Mouse (Mus musculus): ENCODE data around the gene Zfp429. TPM values are rescaled to one million over a fixed set of nuclear protein-coding genes. Genes with fewer than 3 reads are reported as not detected.
"Not testable (repeated sequence)": the region's sequence is repeated elsewhere in the genome, so short reads cannot be mapped to it uniquely, and the experiment has no call there.

The Zfp429 gene
- 4.4 and 5.3 TPM in 2 replicates for polyA plus RNA-seq (2015; fragmentation: Nextera tagmentation; extraction: Ambion mirVana)

GRCm38 (mm10) chr13:67399183-67399903 is at the start of gene Zfp429:
TSS of gene Zfp429 (minus strand) at chr13:67399819.
- not testable (repeated sequence) for H3K36me3 ChIP-seq (ENCODE audit: control insufficient read depth, insufficient read depth); H3K4me1 ChIP-seq (replicated peaks; ENCODE audit: control insufficient read depth, insufficient read depth, low read length); H3K27ac ChIP-seq (ENCODE audit: low read length); H3K9me3 ChIP-seq (ENCODE audit: control insufficient read depth, low read length); H3K27me3 ChIP-seq (replicated peaks; ENCODE audit: control insufficient read depth, insufficient read depth, low read length)
- peak within 1 kb of the TSS; percentile 56 for H3K4me3 ChIP-seq (replicated peaks; ENCODE audit: low read length)
- peak within 1 kb of the TSS; percentile 55 for H3K4me2 ChIP-seq (ENCODE audit: low read length)
- peak; percentile 97 for ATAC-seq
- 2% methylated on average over 14 of the region's 16 CpGs for WGBS
- peak within 1 kb of the TSS; percentile 55 for H3K9ac ChIP-seq (replicated peaks; ENCODE audit: low read depth, low read length)

- WGBS = 67% methylated on average over 1 of the region's 3 CpGs
- H3K9ac ChIP-seq (replicated peaks; ENCODE audit: low read depth, low read length); H3K27ac ChIP-seq (ENCODE audit: low read length); H3K4me2 ChIP-seq (ENCODE audit: low read length); H3K4me3 ChIP-seq (replicated peaks; ENCODE audit: low read length); H3K9me3 ChIP-seq (ENCODE audit: control insufficient read depth, low read length); H3K36me3 ChIP-seq (ENCODE audit: control insufficient read depth, insufficient read depth); H3K4me1 ChIP-seq (replicated peaks; ENCODE audit: control insufficient read depth, insufficient read depth, low read length); H3K27me3 ChIP-seq (replicated peaks; ENCODE audit: control insufficient read depth, insufficient read depth, low read length); ATAC-seq: not testable (repeated sequence)
These were observed 37.5 kb upstream of the Zfp429 start for GRCm38 (mm10) chr13:67437095-67437494.

- no peak overlapping the region for H3K9ac ChIP-seq (replicated peaks; ENCODE audit: low read depth, low read length)
- H3K9me3 ChIP-seq (ENCODE audit: control insufficient read depth, low read length) = no peaks in the 10 kb centered on the region
- no peaks in the 10 kb centered on the region for H3K4me1 ChIP-seq (replicated peaks; ENCODE audit: control insufficient read depth, insufficient read depth, low read length)
- no peaks in the 10 kb centered on the region for H3K27me3 ChIP-seq (replicated peaks; ENCODE audit: control insufficient read depth, insufficient read depth, low read length)
- ATAC-seq = no peak
- H3K4me3 ChIP-seq (replicated peaks; ENCODE audit: low read length) = no peak overlapping the region
- WGBS = 68% methylated on average over 3 of the region's 3 CpGs
- H3K4me2 ChIP-seq (ENCODE audit: low read length) = no peak overlapping the region
- no peaks in the 10 kb centered on the region for H3K36me3 ChIP-seq (ENCODE audit: control insufficient read depth, insufficient read depth)
- no peak overlapping the region for H3K27ac ChIP-seq (ENCODE audit: low read length)
These were observed 28.5 kb upstream of the Zfp429 start for GRCm38 (mm10) chr13:67428116-67428515.

GRCm38 (mm10) chr13:67425699-67426098 is 26.1 kb upstream of the Zfp429 start:
- H3K9ac ChIP-seq (replicated peaks; ENCODE audit: low read depth, low read length); H3K4me2 ChIP-seq (ENCODE audit: low read length); H3K27me3 ChIP-seq (replicated peaks; ENCODE audit: control insufficient read depth, insufficient read depth, low read length): not testable (repeated sequence)

GRCm38 (mm10) chr13:67422532-67422931 is 22.9 kb upstream of the Zfp429 start:
- not testable (repeated sequence) for H3K4me2 ChIP-seq (ENCODE audit: low read length); H3K27ac ChIP-seq (ENCODE audit: low read length); H3K4me3 ChIP-seq (replicated peaks; ENCODE audit: low read length); H3K4me1 ChIP-seq (replicated peaks; ENCODE audit: control insufficient read depth, insufficient read depth, low read length); H3K9me3 ChIP-seq (ENCODE audit: control insufficient read depth, low read length); H3K27me3 ChIP-seq (replicated peaks; ENCODE audit: control insufficient read depth, insufficient read depth, low read length); ATAC-seq; H3K36me3 ChIP-seq (ENCODE audit: control insufficient read depth, insufficient read depth); H3K9ac ChIP-seq (replicated peaks; ENCODE audit: low read depth, low read length)
- WGBS = 83% methylated on average over 2 of the region's 2 CpGs

More at GRCm38 (mm10) chr13:67425699-67426098, 26.1 kb upstream of the Zfp429 start:
- H3K4me1 ChIP-seq (replicated peaks; ENCODE audit: control insufficient read depth, insufficient read depth, low read length); H3K4me3 ChIP-seq (replicated peaks; ENCODE audit: low read length); H3K9me3 ChIP-seq (ENCODE audit: control insufficient read depth, low read length); H3K36me3 ChIP-seq (ENCODE audit: control insufficient read depth, insufficient read depth); ATAC-seq; H3K27ac ChIP-seq (ENCODE audit: low read length): not testable (repeated sequence)

- 2% methylated on average over 22 of the region's 22 CpGs for WGBS
- peak within 1 kb of the TSS; percentile 89 for H3K4me2 ChIP-seq (ENCODE audit: low read length)
- peaks cover 6% of the 10 kb centered on the region for H3K4me1 ChIP-seq (replicated peaks; ENCODE audit: control insufficient read depth, insufficient read depth, low read length)
- ATAC-seq = peak; percentile 85
- no peak within 1 kb of the TSS for H3K27ac ChIP-seq (ENCODE audit: low read length)
- peak within 1 kb of the TSS; percentile 63 for H3K9ac ChIP-seq (replicated peaks; ENCODE audit: low read depth, low read length)
- H3K36me3 ChIP-seq (ENCODE audit: control insufficient read depth, insufficient read depth) = no peaks in the 10 kb centered on the region
- peak within 1 kb of the TSS; percentile 74 for H3K4me3 ChIP-seq (replicated peaks; ENCODE audit: low read length)
- H3K9me3 ChIP-seq (ENCODE audit: control insufficient read depth, low read length) = no peaks in the 10 kb centered on the region
- H3K27me3 ChIP-seq (replicated peaks; ENCODE audit: control insufficient read depth, insufficient read depth, low read length) = no peaks in the 10 kb centered on the region
These were observed 21.7 kb upstream of the Zfp429 start, which contains the start of gene Zfp459 for GRCm38 (mm10) chr13:67421207-67421857. TSS of gene Zfp459 (minus strand) at chr13:67421418.

- no peaks in the 10 kb centered on the region for H3K27me3 ChIP-seq (replicated peaks; ENCODE audit: control insufficient read depth, insufficient read depth, low read length)
- no peak; the same call in 1 of the 2 replicates for ATAC-seq
- H3K9ac ChIP-seq (replicated peaks; ENCODE audit: low read depth, low read length) = peak overlapping the region; percentile 63
- no peak overlapping the region for H3K27ac ChIP-seq (ENCODE audit: low read length)
- H3K36me3 ChIP-seq (ENCODE audit: control insufficient read depth, insufficient read depth) = no peaks in the 10 kb centered on the region
- H3K9me3 ChIP-seq (ENCODE audit: control insufficient read depth, low read length) = no peaks in the 10 kb centered on the region
- WGBS = 30% methylated on average over 11 of the region's 11 CpGs
- peaks cover 6% of the 10 kb centered on the region for H3K4me1 ChIP-seq (replicated peaks; ENCODE audit: control insufficient read depth, insufficient read depth, low read length)
- peak overlapping the region; percentile 74 for H3K4me3 ChIP-seq (replicated peaks; ENCODE audit: low read length)
- peak overlapping the region; percentile 89 for H3K4me2 ChIP-seq (ENCODE audit: low read length)
These were observed 21.1 kb upstream of the Zfp429 start for GRCm38 (mm10) chr13:67420558-67421206.

GRCm38 (mm10) chr13:67416811-67417210 is 17.2 kb upstream of the Zfp429 start:
- H3K4me1 ChIP-seq (replicated peaks; ENCODE audit: control insufficient read depth, insufficient read depth, low read length) = peaks cover 6% of the 10 kb centered on the region
- no peak overlapping the region for H3K4me3 ChIP-seq (replicated peaks; ENCODE audit: low read length)
- no peaks in the 10 kb centered on the region for H3K27me3 ChIP-seq (replicated peaks; ENCODE audit: control insufficient read depth, insufficient read depth, low read length)
- 95% methylated on average over 3 of the region's 3 CpGs for WGBS
- H3K4me2 ChIP-seq (ENCODE audit: low read length) = no peak overlapping the region
- H3K9me3 ChIP-seq (ENCODE audit: control insufficient read depth, low read length) = no peaks in the 10 kb centered on the region
- no peak for ATAC-seq
- H3K9ac ChIP-seq (replicated peaks; ENCODE audit: low read depth, low read length) = no peak overlapping the region
- H3K36me3 ChIP-seq (ENCODE audit: control insufficient read depth, insufficient read depth) = no peaks in the 10 kb centered on the region
- no peak overlapping the region for H3K27ac ChIP-seq (ENCODE audit: low read length)

- Histone ChIP-seq H3K4me1 (replicated peaks; ENCODE audit: control insufficient read depth, insufficient read depth, low read length) (0 out of 2 replicates have a peak, but pooled peaks cover under 1% of the 10 kb centered on the region), H3K9ac (replicated peaks; ENCODE audit: low read depth, low read length) (no peak overlapping the region), H3K36me3 (ENCODE audit: control insufficient read depth, insufficient read depth) (no peaks in the 10 kb centered on the region), H3K27me3 (replicated peaks; ENCODE audit: control insufficient read depth, insufficient read depth, low read length) (no peaks in the 10 kb centered on the region), H3K4me3 (replicated peaks; ENCODE audit: low read length) (no peak overlapping the region), H3K9me3 (ENCODE audit: control insufficient read depth, low read length) (no peaks in the 10 kb centered on the region), H3K4me2 (ENCODE audit: low read length) (no peak overlapping the region), H3K27ac (ENCODE audit: low read length) (no peak overlapping the region)
- 93% methylated on average over 6 of the region's 6 CpGs for WGBS
- ATAC-seq = no peak
These were observed 16.1 kb upstream of the Zfp429 start for GRCm38 (mm10) chr13:67415759-67416158.
